Mouse (Mus musculus) mouse trophoblast stem cell (cell line): Measurements from ENCODE around the gene Nek1.

ENCODE experiments used
- in situ Hi-C, 2 experiments: fragments of 300-500 bp; cut with MseI, MboI; formaldehyde crosslinking; loops; 2 replicates in 1 of 2; 3 replicates in 1 of 2; pipeline ENCODE4 v1.15.1; 2025

The Nek1 gene

DNA sequence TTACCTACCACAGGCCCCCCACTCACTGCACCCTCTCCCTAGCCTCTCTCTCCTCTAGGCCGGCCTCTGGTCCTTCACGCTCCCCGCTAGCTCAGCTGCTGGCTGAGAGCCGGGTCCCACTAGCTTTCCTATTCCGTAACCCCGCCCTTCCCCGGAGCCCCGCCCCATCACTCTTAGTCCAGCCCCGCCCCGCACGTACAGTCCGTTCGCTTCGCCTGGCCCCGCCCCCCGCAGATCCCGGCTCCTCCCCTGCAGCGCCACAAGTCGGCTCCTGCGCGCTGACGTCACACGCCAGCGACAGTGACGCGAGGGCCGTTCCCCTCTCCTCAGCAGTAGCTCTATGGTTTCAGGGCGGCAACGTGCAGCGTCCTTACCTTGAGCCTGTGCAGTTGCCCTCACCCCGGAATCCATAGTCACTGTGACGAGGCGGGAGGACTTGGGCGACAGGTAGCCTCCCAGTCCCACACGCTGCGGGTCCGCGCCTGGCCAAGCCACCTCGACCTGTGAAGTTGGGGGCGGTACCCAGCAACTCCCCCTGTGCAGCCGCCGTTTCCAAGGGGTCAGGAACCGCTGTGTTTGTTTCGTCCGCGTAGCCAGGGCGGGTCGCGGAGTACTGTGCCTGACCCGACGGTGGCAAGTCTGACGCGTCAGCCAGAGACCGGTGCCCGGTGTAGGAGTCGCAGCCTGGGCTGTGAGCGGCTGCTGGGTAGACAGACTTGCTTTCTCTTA is at the start of gene Nek1:
TSS of gene Nek1 (plus strand) at position 286 of the 729 bp plus-strand sequence.
- in situ Hi-C loops, result no loop called here

DNA sequence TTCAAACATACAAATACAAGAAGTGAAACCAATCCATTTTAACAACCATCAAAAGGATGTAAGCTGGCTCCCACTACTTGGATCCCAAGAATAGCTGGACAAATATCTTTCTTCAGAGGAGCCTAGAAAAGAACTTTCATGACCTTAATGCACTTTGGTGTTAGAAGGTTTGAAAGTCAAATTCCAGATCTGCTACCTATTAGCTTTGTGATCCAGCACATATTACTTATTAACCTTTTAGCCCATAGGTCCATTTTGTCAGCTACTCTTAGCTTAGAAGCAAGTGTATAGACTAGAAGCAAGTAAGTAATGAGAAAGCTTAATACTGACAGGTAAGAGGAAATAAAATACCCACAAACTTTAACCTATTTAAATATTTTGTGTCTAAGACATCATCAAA is 45.5 kb upstream of the Nek1 start:
- in situ Hi-C loops, result no loop called here

DNA sequence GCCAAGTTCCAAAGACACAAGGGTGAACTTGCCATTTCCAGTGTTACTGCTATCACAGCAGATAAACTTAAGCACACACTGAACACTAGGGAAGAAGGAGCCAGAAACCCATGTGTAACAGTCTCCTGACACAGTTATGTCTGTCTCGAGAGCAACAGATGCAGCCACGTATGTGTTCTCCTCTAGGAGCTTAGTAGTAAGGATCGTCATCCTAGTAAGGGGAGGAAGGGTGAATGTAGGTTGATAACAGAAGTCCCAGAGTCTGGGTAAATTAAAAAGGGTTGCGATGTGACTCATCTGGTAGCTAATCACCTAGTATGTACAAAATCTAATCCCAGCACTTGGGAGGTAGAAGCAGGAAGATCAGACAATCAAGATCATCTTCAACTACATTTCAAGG is 43.1 kb upstream of the Nek1 start:
- in situ Hi-C loops, result no loop called here

DNA sequence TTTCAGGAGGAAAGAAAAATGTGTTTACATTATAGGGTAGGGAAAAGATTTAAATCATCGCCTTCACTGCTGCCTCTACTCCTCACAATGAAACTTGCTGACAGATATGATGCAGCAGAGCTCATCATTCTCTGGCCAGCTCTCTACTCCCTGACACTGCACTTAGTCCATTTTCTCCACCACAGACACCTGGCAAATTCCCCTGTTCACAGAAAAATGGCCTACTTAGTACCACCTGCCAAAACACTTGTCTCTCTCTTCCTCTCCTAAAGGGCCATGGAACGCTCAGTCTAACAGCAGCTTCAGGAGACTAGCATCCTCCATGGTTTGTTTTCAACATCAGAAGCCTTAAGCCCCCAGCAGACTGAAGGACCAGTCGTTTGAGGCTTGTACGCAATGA is 41.7 kb upstream of the Nek1 start:
- in situ Hi-C loops, result no loop called here

DNA sequence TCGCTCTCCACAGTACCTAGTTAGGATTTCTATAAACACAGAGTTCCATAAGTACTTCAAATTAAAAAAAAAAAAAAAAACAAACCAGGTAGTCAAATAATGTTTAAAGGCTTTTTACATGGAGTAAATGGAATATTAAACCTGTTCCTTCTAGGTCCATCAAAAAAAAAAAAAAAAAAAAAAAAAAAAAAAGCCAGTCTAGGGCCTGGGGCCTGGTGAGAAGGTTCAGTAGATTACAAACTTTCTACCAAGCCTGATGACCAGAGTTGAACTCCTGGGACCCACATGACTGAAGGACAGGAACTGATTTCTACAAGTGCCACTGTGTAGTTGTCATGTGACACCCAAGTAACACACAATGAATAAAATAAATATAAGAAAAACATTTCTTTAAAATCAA is 41.2 kb upstream of the Nek1 start:
- in situ Hi-C loops, result no loop called here

DNA sequence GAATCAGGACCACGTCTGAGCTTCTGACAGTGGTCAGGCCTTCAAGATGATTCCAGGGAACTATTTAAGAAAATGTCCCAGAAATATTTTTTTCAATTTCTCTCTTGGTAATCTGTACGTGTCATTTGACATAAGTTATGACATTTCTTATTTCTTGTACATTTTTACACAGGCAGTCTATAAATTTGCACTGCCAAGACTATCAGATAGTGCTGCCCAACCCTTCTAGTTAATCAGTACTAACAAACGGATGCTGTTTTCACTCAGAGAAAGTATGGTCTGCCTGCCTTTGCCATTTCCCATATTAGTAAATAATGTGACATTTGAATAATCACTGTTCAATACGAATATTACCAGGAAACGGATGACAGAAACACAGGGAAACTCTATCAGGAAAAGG is 40.2 kb upstream of the Nek1 start:
- in situ Hi-C loops, result no loop called here

DNA sequence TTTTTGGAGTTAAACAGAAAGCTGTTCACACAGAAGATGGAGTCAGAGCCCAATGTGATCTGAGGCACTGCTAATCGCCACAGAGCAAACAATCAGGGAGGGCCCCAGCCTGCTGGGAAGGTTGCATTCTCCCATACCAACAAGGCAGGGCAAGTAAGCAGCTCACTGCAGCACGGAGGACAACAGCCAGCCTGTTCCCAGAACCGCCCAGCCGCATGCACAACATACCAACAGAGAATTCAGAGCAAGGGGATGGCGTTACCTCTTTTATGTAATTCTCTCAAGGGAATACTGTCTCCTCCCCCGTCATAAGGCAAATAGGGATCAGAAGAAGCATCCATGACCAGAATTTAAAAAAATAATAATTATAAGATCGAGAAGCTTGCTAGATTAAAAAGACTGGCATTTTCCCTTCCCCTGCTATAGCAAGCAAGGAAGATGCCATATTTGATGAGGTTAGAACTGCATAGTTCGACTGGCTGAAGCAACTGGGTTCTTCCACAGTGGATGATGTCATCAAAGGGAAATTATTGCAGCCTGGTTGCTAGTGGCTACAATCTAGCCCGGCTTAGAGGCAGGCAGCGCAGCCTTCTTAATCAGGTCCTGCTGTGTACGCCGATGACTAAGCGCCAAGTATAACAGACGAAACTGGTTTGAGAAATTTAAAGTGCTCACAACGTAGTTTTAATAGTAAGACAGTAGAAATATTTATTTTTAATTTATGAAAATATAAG is 38.5 kb upstream of the Nek1 start:
- in situ Hi-C loops, result no loop called here

DNA sequence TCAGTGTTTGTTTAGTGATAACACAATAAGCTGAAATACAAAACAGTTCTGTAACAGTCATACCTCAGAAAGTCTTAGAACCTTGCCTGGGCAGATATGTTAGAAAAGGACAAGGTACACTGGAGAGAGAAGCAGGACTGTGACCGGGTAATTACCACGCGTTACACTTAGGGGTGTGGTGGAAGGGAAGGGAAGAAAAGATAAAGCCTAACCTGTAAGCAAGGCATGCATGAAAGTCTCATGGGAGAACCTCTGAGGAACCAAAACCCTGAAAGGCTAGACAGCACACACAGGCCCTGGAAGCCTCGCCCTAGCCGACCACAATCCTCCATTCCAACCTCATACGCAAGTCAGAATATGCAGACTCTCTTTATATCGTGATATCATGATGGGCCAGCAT is 36.1 kb upstream of the Nek1 start:
- in situ Hi-C loops, result no loop called here

DNA sequence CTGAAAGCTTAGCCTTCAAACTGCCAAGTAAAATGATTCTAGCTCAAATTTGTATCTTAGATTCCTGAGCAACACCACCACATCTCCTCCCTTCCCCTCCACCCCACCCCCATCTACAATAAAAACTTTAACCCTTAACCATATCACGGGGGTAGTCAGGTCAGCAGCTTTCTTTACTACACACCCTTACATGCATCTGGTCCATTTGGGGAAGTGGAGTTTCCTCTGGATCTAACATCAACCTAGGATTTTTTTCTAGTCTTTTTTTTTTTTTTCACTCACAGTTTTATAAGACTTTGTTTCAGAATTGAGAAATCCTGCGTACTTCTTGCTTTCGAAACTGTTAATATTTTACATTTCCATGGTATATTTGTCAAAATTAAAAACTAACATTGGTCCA is 30.2 kb upstream of the Nek1 start:
- in situ Hi-C loops, result no loop called here

DNA sequence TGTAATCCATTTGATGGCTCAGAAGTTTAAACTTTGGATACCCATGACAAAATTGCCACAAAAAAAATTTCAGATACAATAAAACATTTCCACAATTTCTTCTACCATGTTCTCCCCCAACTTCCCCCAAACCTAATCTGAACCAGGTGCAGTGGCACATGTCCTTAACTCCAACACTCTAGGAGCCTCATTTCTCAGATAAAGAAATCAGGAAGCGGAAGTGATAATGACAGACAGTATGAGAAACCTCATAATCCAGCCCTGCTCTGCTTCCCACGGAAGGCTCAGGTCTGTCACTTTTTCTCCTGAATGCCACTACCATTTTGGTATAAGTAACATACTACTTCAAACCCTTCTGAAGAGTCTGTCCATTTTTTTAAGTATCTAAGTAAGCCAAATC is 29.1 kb upstream of the Nek1 start:
- in situ Hi-C loops, result no loop called here

DNA sequence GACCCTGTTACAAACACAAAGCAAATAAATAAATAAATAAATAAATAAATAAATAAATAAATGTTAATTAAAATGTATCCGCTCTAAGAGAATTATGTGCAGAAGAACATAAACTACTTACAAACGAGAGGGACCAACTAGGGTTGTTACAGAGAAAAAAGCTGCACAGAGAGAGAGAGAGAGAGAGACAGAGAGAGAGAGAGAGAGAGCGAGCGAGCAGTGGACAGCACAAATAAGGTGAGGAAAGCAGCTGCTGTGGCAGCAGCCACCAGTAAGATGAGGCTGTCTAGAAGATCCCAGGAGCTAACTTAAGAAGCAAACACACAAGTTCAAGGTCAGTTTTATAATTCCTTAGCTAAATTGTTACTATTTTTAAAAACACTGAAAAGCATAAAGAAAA is 28.5 kb upstream of the Nek1 start:
- in situ Hi-C loops, result no loop called here

DNA sequence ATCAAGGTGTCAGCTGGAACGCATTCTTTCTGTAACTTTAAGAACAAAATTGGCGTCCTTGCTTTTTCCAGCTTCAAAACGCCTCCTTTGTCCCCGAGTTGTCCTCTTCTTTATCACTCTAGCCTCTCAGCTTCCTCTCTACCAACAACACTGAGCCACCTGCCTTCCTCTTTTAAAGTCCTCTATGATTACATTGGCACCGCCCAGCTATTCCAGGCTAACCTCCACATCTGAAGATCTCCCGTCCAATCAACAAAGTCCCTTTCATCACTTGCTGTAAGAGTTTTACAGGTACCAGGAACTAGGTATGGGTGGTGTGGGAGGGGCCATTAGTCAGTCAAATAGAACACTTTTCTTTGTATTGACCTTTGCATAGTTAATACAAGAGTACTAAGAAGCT is 27.7 kb upstream of the Nek1 start:
- in situ Hi-C loops, result no loop called here

DNA sequence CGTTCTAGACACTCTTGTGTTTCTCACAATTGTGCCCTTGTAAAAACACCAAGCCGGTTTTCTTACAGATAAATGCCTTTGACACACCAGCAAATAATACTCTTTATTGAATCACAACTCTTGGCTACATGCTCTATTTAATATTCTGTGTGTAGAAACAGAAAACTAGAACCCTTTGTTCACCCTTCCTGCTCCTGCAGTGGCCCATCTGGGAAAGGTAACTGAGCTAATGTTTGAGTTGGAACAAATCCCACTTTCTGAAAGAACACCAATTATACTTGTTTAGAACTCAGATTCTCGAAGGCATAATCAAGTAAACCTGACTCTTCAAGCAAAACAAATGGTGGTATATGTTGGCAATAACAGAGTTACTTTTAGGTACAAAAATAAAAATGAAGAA is 27.3 kb upstream of the Nek1 start:
- in situ Hi-C loops, result no loop called here

DNA sequence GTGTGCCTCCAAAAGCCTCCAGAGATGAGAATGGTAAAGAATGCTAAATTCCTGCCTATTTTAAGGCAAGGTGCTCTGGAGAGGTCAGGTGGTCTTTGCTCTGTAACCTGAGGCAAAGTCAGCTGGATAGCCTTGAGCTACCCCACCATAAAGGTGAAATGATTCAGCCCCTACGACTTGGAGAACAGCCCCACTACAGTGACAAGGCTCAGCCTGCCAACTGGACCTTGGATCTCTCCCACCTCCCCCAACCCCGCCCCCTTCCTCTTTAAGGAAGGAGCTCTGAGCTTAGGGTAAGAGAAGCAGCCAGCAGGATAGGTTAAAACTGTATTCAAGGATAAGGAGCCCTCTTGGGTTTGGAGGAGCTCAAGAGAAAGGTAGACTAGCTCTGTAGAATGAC is 23.9 kb upstream of the Nek1 start:
- in situ Hi-C loops, result no loop called here

DNA sequence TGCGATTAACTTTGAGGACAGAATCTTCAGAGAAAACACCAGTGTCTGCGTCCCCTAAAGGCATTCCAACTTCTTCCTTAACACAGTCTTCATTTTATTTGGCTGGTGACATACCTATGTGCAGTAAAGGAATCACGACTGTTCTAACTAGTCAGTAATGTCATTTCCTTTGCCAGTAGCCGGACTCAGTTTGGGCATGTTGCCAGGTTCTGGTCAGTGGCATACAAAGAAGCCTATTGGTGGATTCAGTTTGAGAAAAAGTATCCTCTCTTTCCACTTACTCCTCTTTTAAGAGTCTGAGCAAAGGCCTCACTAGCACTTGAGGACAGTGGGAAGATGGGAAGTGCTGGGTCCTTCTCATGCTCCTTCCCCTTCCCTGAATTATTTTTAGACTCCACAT is 21.2 kb upstream of the Nek1 start:
- in situ Hi-C loops, result no loop called here

DNA sequence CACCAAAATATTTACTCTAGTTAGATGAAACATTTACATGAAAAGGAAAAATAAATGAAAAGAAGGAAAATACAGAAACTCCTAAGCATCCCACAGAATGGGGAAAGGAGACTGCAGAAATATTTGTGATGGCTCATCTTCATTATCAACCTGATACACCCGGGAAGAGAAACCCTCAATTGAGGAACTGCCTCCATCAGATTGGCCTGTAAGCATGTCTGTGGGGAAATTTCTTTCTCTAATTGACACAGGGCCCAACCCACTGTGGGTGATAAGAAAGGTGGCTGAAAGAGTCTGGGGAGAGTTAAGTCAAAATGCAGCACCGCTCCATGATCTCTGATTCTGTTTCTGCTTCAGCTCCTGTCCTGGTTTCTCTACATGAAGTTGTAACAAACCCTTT is 19.5 kb upstream of the Nek1 start:
- in situ Hi-C loops, result no loop called here

DNA sequence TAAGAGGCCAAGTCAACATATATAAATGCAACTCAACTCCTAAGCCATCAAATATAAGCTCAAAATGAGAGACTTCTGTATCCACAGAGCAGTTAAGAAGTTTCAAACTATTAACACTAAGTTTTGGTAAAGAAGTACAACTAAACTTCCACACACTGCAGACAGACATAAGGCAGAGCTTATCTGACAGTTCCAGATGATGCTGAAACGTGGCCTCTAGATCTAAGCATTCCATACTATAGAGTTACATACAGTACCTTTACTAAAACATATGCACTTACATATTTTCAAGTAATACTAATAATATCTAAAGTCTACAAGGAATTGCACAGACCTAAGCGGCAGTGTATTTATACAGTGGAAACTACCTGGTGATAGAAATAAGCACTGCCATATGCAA is 18.2 kb upstream of the Nek1 start:
- in situ Hi-C loops, result no loop called here

DNA sequence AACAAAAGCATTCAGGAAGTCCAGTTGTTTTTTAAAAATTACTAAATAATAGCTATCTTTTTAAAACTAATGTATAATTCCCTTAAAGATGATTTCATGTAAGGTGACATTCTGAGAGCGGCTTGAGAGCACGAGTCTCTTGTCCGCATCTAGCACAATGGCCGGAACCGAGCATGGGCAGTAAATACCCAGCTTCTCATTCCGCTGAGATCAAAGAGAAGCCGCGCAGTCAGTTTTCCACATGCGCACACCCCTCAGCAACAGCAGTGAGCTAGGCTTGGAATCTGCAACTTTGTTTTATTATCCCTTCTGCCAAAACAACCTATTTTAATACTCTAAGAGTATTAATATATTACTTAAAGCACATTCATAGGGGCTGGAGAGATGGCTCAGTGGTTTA is 16.2 kb upstream of the Nek1 start:
- in situ Hi-C loops, result no loop called here

DNA sequence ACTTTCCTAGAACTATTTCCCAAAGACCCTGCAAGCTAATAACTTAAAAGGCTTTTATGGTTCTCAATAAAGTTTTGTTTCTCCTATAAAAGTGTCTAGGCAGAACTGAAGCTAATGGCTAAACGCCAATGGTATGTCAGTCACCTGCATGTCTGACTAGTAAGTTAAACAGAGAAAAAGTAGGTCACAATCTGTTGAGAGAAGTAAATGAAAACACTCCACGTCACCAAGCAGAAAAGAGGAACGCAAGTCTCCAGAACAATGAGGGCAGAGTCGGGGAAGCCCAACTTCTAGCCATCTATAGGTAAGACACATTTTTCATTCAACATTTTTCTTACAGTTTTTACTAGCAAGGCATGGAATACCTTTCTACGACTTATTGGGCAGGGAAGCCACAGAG is 14.5 kb upstream of the Nek1 start:
- in situ Hi-C loops, result no loop called here

DNA sequence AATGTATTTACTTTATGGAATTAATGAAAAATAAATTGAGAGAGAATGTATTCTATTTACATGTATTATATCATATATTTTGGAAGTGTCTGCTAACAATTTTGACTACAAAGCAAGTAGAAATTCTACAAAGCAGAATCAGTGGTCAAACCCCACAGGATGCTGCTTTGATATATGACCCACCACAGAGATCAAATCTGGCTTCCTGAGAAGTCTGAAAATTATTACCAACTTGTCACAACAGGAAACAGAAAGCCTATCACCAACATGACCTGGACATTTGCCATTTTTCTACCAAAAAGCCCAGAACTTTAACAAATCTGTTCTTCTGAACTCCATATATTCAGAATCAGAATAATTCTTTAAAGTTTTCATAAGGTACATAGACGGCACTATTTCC is 11.6 kb upstream of the Nek1 start:
- in situ Hi-C loops, result no loop called here

DNA sequence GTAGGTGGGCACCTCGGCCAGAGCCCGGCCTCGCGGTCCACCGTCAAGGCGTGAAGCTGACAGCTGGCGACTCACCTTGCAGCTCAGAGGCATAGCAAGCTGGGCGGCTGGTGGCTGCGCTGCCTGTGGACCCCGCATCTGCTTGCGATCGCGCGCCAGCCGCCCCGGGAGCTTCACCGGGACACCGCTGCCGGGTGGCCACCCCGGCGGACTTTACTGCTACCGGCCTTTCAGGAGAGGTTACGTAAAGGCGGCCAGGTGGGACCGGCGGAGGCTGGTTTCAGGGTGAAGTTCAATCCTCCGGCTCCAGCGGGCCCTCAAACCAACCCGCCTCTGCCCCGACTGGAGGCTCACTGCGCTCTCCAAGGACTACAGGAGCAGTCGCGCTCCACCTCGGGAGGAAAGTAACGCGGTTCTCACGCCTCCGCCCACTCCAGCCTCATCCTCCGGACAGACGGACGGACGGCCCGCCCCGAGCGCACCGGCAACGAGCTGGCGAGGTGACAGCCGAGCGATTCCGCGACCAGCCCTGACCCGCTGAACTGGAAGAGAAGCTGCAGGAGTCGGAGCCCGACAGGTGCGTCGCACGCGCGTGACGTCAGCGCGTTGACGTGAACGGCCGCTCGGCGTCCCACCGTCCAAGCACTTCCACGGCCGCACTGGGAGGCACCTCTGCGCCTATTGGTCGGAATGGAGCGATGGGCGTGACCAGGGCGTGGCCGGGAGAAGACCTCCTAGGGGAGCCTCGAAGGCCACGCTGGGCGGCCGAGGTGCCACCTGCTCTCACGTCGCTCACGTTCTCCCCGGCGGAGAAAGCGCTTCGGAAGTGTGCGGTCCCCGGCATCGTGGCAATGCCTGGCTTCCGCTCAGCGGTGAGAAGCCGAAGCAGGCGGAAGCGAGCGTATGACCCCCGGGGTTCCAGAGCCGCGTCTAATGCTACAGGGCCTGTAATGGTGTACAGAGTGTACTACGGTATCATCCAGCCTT is 10.0 kb upstream of the Nek1 start, which contains the start of gene Clcn3:
TSS of gene Clcn3 (minus strand) at position 600 of the 987 bp plus-strand sequence.
- in situ Hi-C loops, result no loop called here

DNA sequence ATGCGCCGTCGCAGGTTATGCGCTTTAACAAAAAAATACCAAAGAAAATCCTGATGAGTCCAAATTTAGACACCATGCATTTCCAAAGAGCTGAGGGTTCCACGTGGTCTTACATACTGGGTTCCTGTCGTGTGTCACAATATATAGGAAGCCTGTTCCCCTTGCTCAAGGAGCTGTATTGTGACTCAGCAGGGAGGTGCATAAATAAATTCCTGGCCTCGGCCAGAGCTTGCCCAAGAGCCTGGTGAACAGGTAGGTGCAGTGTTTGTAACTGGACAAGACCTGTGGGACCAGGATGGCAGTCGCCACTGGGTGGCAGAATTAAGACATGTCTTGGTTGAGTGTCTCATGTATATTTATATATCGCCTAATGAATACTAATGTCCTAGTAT is 9.3 kb upstream of the Nek1 start:
- in situ Hi-C loops, result no loop called here
